Mouse (Mus musculus) CH12.LX (cell line): ENCODE results near the gene Eci3. TPM values are rescaled to one million over a fixed set of nuclear protein-coding genes. Genes with fewer than 3 reads are reported as not detected.

Experiments
- DNase-seq: peaks from one replicate; pipeline ENCODE4 v3.0.0-alpha.2; 2013; ENCODE audit errors: extremely low read depth
- H3K27ac ChIP-seq: 2 replicates; pipeline ENCODE4 v1.5.1; 2012; ENCODE audit warnings: low read depth, mild to moderate bottlenecking, control low read depth, moderate library complexity; ENCODE audit not compliant: insufficient read depth
- H3K27me3 ChIP-seq: replicated peaks from 2 replicates; pipeline ENCODE3; 2012; ENCODE audit warnings: inconsistent platforms
- H3K36me3 ChIP-seq, 2 experiments: replicated peaks in 1 of 2; 2 replicates each; pipeline versions ENCODE3 to v1.6.1; 2012; ENCODE audit warnings: inconsistent platforms in 1 of 2, low read length in 1 of 2, mild to moderate bottlenecking in 1 of 2, mixed read lengths in 1 of 2, moderate library complexity in 1 of 2; ENCODE audit not compliant: control insufficient read depth in 1 of 2, insufficient read depth in 1 of 2
- H3K4me1 ChIP-seq, 2 experiments: 2 replicates each; pipeline ENCODE4 v1.6.1; 2012; ENCODE audit warnings: inconsistent platforms in 1 of 2, moderate library complexity in 1 of 2; ENCODE audit not compliant: insufficient read depth in 2 of 2, control insufficient read depth in 1 of 2
- H3K4me2 ChIP-seq: 2 replicates; pipeline ENCODE4 v1.6.1; 2012; ENCODE audit warnings: low read depth, mild to moderate bottlenecking, control low read depth; ENCODE audit not compliant: poor library complexity, insufficient read depth, severe bottlenecking
- H3K4me3 ChIP-seq, 3 experiments: fragments of 150-350 bp in 1 of 3; sonication (generic) in 1 of 3; replicated peaks in 1 of 3; 2 replicates each; pipeline versions ENCODE3 to v1.5.1; 2011 to 2012; ENCODE audit warnings: low read depth in 2 of 3, low read length in 2 of 3, mild to moderate bottlenecking in 2 of 3, moderate library complexity in 2 of 3, control low read depth in 1 of 3, improper control_type of control experiment in 1 of 3, inconsistent platforms in 1 of 3, mixed read lengths in 1 of 3; ENCODE audit not compliant: poor library complexity in 1 of 3
- H3K79me2 ChIP-seq: replicated peaks from 2 replicates; pipeline ENCODE4 v1.6.1; 2012; ENCODE audit warnings: mild to moderate bottlenecking, moderate library complexity; ENCODE audit not compliant: control insufficient read depth, poor library complexity, insufficient read depth, severe bottlenecking; ENCODE audit errors: extremely low read depth
- H3K9ac ChIP-seq: 2 replicates; pipeline ENCODE4 v1.6.1; 2012; ENCODE audit warnings: low read depth, mild to moderate bottlenecking, control low read depth, moderate library complexity; ENCODE audit not compliant: insufficient read depth
- H3K9me3 ChIP-seq: replicated peaks from 2 replicates; pipeline ENCODE3; 2012; ENCODE audit warnings: low read length, inconsistent platforms, mixed read lengths
- CHD2 ChIP-seq: IDR thresholded peaks from 2 replicates; pipeline ENCODE4 v1.6.1; 2011; ENCODE audit warnings: low read length, improper control_type of control experiment
- CTCF ChIP-seq, 2 experiments: IDR thresholded peaks in 1 of 2; conservative IDR thresholded peaks in 1 of 2; 2 replicates each; pipeline ENCODE4 v1.5.1; 2011 to 2012; ENCODE audit warnings: low read depth in 2 of 2, low read length in 2 of 2, improper control_type of control experiment in 1 of 2, inconsistent platforms in 1 of 2, mild to moderate bottlenecking in 1 of 2, moderate library complexity in 1 of 2
- GABPA ChIP-seq: IDR thresholded peaks from 2 replicates; pipeline ENCODE4 v1.6.1; 2012; ENCODE audit warnings: low read depth, low read length, improper control_type of control experiment, inconsistent platforms; ENCODE audit not compliant: insufficient replicate concordance
- HCFC1 ChIP-seq: IDR thresholded peaks from 2 replicates; pipeline ENCODE4 v1.6.1; 2012; ENCODE audit warnings: low read depth, mild to moderate bottlenecking, inconsistent platforms, low read length, improper control_type of control experiment
- IRF4 ChIP-seq: IDR thresholded peaks from 2 replicates; pipeline ENCODE4 v1.6.1; 2014; ENCODE audit warnings: low read depth, mild to moderate bottlenecking, inconsistent platforms, low read length, improper control_type of control experiment
- MAFK ChIP-seq: IDR thresholded peaks from 2 replicates; pipeline ENCODE4 v1.6.1; 2011; ENCODE audit warnings: low read length, improper control_type of control experiment; ENCODE audit not compliant: insufficient replicate concordance
- MXI1 ChIP-seq: IDR thresholded peaks from 2 replicates; pipeline ENCODE4 v1.6.1; 2011; ENCODE audit warnings: mild to moderate bottlenecking, low read depth, low read length, improper control_type of control experiment
- MYC ChIP-seq: IDR thresholded peaks from 2 replicates; pipeline ENCODE4 v1.6.1; 2011; ENCODE audit warnings: low read depth, mild to moderate bottlenecking, improper control_type of control experiment, low read length
- NELFE ChIP-seq: IDR thresholded peaks from 2 replicates; pipeline ENCODE4 v1.6.1; 2011; ENCODE audit warnings: low read depth, low read length, improper control_type of control experiment
- POLR2A ChIP-seq: IDR thresholded peaks from 2 replicates; pipeline ENCODE4 v1.6.1; 2011; ENCODE audit warnings: low read depth, mild to moderate bottlenecking, improper control_type of control experiment, low read length
- SIN3A ChIP-seq: IDR thresholded peaks from 2 replicates; pipeline ENCODE4 v1.6.1; 2012; ENCODE audit warnings: low read length, improper control_type of control experiment, inconsistent platforms
- TBP ChIP-seq: conservative IDR thresholded peaks from 2 replicates; pipeline ENCODE4 v1.6.1; 2011; ENCODE audit warnings: low read depth, low read length, improper control_type of control experiment
- TCF12 ChIP-seq: IDR thresholded peaks from 2 replicates; pipeline ENCODE4 v1.6.1; 2014; ENCODE audit warnings: low read depth, mild to moderate bottlenecking, inconsistent platforms, low read length, improper control_type of control experiment
- UBTF ChIP-seq: IDR thresholded peaks from 2 replicates; pipeline ENCODE4 v1.6.1; 2012; ENCODE audit warnings: low read depth, mild to moderate bottlenecking, inconsistent platforms, low read length, improper control_type of control experiment, moderate library complexity
- USF2 ChIP-seq: conservative IDR thresholded peaks from 2 replicates; pipeline ENCODE4 v1.6.1; 2011; ENCODE audit warnings: low read depth, low read length, improper control_type of control experiment
- ZKSCAN1 ChIP-seq: IDR thresholded peaks from 2 replicates; pipeline ENCODE4 v1.6.1; 2012; ENCODE audit warnings: low read depth, inconsistent platforms, low read length, improper control_type of control experiment, borderline replicate concordance
- ZNF384 ChIP-seq: IDR thresholded peaks from 2 replicates; pipeline ENCODE4 v1.6.1; 2012; ENCODE audit warnings: low read depth, low read length, improper control_type of control experiment, inconsistent platforms
- dilution Hi-C: fragments of 300-500 bp; cut with MboI; formaldehyde crosslinking; loops from 2 replicates; pipeline ENCODE4 v1.14.3; 2020; ENCODE audit warnings: low sequenced_read_pairs; ENCODE audit not compliant: extremely low pct_unique_long_range_greater_than_20kb, extremely low pct_ligation_motif_present
- in situ Hi-C: fragments of 300-500 bp; cut with MboI; formaldehyde crosslinking; loops from 3 replicates; pipeline ENCODE4 v1.14.3; 2019; ENCODE audit warnings: low sequenced_read_pairs, low pct_ligation_motif_present, low pct_unique_long_range_greater_than_20kb, mixed read lengths
- polyA plus RNA-seq: library from polyadenylated mRNA; unstranded; fragments of >175 nt; gene quantifications from 2 replicates; pipeline ENCODE4 v1.2.1, GENCODE M21; 2012; ENCODE audit warnings: low read depth; ENCODE audit not compliant: insufficient read length
- total RNA-seq, 2 experiments: library from RNA; depleted of rRNA; stranded (reverse); fragments of 300-350 nt in 1 of 2; fragments of >200 nt in 1 of 2; gene quantifications; 2 replicates each; pipeline ENCODE4 v1.2.3; 2012 to 2014

Gene Eci3
- total RNA-seq (2012; rRNA removed) (not detected in 2 replicates), total RNA-seq (2014; rRNA removed) (not detected in 2 replicates), polyA plus RNA-seq (0.33 and 0.63 TPM in 2 replicates)

DNA sequence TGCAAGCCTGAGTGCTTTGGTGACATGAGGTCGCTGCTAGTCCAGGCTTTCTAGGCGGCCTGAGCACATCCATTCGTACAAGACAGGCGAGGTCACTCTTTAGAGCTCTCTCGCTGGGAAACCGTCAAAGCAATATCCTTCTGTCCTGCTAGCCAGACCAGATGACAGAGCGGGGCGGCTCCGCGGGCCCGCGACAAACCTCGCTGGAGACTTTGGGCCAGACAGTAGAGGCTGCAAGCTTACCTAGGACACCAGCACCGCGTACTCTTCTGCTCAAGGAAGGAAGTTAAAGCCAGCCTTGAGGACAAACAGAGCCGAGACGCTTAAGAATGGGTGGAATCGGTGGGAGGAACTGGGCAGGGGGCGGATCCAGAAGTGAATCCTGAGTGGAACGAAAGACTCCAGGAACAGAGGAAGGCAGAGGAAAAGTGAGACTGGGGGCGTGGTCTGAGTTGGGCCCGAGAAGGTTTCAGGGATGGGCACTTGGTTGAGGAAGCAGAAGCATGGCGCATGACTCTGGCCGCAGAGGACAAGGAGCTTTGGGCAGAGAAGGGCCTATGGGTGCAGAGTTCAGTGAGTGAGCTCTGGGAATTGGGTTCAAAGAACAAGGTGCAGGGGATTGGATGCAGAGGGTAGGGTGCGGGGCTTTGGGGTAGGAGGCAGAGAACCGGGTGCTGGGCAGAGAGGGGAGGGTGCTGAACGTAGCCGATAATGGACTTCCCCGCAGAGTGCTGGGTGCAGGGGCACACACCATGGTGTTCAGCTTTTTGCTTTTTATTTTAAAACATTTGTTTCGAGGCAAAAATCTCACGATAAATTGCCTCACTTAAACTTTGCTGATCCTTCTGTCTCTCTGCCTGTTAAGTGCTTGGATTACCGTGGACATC lies at the start of gene Eci3:
Gene Eci3, minus strand, starts transcription at position 300 of the 887 bp plus-strand sequence.
- Histone ChIP-seq H3K79me2 (no peaks in the 10 kb centered on the region), H3K36me3 (no peaks in the 10 kb centered on the region), H3K9me3 (no peaks in the 10 kb centered on the region), H3K27me3 (no peaks in the 10 kb centered on the region), H3K9ac (no peak within 1 kb of the TSS), H3K4me1 (no peaks in the 10 kb centered on the region), H3K4me3 (no peak within 1 kb of the TSS), H3K4me2 (no peak within 1 kb of the TSS), H3K27ac (no peak within 1 kb of the TSS)
- in situ Hi-C loops (no loop called here), dilution Hi-C loops (no loop called here)
- DNase-seq = no peak
- TF ChIP-seq ZNF384 (no peak), UBTF (no peak), USF2 (no peak), POLR2A (no peak), CTCF (conservative IDR thresholded peaks at IDR 0.05 in 1 of 2, IDR thresholded peaks at IDR 0.05 in 1 of 2; ENCODE audit: low read depth in 2 of 2, low read length in 2 of 2) (no peak)

DNA sequence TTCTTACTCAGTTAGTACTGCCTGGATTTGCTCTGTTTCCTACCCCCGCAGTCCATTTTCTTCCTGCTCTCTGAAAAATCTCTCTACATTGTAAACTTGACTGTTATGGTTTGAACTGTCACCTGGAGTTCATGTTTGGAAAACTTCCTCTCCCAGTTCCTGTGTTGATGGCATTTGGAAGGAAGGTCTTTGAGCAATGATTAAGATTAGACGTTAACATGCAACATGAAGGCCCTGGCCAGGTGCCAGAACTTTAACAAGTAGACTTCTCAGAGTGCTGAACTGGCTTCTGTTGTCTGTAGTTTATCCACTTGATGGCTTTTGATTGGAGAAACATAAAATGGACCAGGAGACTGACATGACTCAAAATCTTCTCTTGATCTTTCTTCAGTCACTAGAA lies 32.3 kb upstream of the Eci3 start:
- peaks cover 7 to 31% of the 10 kb centered on the region in 2 experiments; a peak in 3 of 4 replicates for H3K4me1 ChIP-seq
- no peak overlapping the region for H3K4me3 ChIP-seq
- 0 out of 2 replicates have a peak, but pooled peaks cover 5% of the 10 kb centered on the region for H3K79me2 ChIP-seq
- no peaks in the 10 kb centered on the region for H3K27me3 ChIP-seq
- H3K36me3 ChIP-seq = peaks cover 0 to under 1% of the 10 kb centered on the region in 2 experiments
- TF ChIP-seq MAFK (no peak), NELFE (no peak), CHD2 (no peak)
- no peak overlapping the region for H3K27ac ChIP-seq
- no peak overlapping the region for H3K4me2 ChIP-seq
- H3K9me3 ChIP-seq = no peaks in the 10 kb centered on the region
- dilution Hi-C loops (no loop called here), in situ Hi-C loops (no loop called here)
- H3K9ac ChIP-seq = no peak overlapping the region
- DNase-seq = no peak

DNA sequence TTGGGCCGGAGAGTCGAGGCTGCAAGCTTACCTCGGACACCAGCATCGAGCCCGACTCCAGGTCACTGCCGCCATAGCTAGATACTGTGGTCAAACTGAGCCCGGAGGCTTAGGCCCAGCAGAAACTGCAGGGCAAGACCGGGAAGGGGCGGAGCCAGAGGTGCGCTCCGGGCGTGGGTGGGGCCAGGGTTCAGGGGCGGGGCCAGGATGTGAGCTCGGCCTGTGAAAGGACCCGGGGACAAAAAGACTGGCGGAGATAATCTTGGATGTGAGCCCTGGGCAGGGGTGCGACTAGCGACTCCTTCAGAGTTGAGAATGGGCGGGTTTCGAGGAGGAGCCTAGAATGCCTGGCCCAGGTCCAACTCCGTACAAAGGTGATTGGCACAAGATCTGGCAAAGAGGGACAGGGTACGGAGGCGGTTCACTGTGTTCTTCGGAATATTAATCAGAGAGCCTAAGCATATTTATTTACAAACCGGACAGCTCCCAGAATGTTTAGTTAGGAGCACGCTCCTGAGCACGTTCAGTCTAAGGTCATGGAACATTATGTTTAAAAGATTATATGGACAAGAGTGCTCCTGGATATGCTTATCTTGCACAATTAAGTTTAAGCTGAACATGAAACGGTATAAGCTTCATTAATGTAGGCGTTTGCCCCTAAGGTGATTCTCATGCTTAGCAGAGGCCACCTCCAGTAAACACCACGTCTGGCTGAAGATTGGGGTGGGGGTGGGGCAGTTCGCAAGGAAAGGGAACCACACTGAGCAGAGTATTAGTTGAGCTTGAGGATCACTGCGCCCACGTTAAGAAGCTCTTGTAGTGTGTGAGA lies 30.6 kb upstream of the Eci3 start:
- in situ Hi-C loops = no loop called here
- no peaks in the 10 kb centered on the region for H3K27me3 ChIP-seq
- peak overlapping the region; percentile 92 for H3K9ac ChIP-seq
- H3K36me3 ChIP-seq = peaks cover 7 to 12% of the 10 kb centered on the region in 2 experiments
- DNase-seq = peak; percentile 93
- peaks cover 7 to 34% of the 10 kb centered on the region in 2 experiments; a peak in 3 of 4 replicates for H3K4me1 ChIP-seq
- peak overlapping the region; percentile 73 to 78 (median 78) for H3K4me3 ChIP-seq
- peak overlapping the region; percentile 96 for H3K4me2 ChIP-seq
- dilution Hi-C loops = no loop called here
- H3K79me2 ChIP-seq = 0 out of 2 replicates have a peak, but pooled peaks cover 5% of the 10 kb centered on the region
- no peaks in the 10 kb centered on the region for H3K9me3 ChIP-seq
- H3K27ac ChIP-seq = peak overlapping the region; percentile 37; the same call in 1 of the 2 replicates
- TF ChIP-seq HCFC1 (peak; percentile 49), NELFE (peak; percentile 72), POLR2A (peak; percentile 87), CHD2 (peak; percentile 75), IRF4 (peak; percentile 19; the same call in 1 of the 2 replicates), ZKSCAN1 (no peak), MXI1 (peak; percentile 39; the same call in 1 of the 2 replicates), TBP (peak; percentile 43; the same call in 1 of the 2 replicates), GABPA (no peak), SIN3A (peak; percentile 40; the same call in 1 of the 2 replicates), TCF12 (peak; percentile 80), UBTF (peak; percentile 92; the same call in 1 of the 2 replicates), MYC (no peak)
